Mouse (Mus musculus): ENCODE results near the gene Mrpl37.

DNA sequence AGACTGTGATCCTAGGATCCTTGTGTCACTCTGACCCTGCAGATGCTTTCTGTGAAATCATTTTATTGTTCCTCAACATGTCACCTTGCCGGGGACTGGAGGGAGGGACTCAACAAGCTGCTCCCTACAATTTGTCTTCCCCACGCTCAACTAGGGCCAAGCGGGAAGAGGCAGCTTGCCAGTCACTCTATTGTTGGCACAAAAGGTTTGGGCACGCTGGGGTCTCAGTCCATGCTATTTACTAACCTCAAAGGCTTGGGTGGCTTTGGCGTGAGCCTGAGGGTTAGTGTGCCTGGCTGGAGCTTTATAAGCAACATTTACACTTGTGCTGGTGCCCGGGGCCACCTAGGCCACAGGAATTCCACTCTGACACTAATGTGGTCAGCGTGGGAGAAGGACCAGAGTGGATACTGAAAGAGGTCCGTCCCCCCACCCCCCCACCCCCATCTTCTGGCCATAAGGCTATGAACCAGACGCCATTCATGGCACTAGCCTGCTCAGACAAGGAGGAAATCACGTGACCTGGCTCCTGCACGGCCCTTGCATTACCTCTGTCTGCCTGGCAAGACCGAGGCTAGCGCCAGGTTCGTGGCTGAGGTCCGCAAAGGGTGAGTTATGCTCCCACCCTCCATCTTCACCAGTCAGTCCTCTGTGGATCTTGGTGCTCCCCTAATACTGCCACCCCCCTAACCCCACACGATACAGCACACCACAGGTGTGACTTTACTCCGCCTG is 32.3 kb upstream of the Mrpl37 start:
- TF ChIP-seq POLR2A (IDR thresholded peaks at IDR 0.05; ENCODE audit: low read depth, low read length) (no peak), NELFE (IDR thresholded peaks at IDR 0.05; ENCODE audit: low read depth, low read length) (no peak), MYC (IDR thresholded peaks at IDR 0.05; ENCODE audit: low read depth, low read length) (no peak), BHLHE40 (IDR thresholded peaks at IDR 0.05; ENCODE audit: low read depth, low read length) (no peak), POLR2AphosphoS2 (IDR thresholded peaks at IDR 0.05; ENCODE audit: low read depth, low read length) (no peak), MXI1 (IDR thresholded peaks at IDR 0.05; ENCODE audit: low read depth, low read length) (no peak), ELF1 (IDR thresholded peaks at IDR 0.05; ENCODE audit: low read depth, low read length) (no peak)

All from CH12.LX (cell line).